Mouse (Mus musculus) inflammation-experienced regulatory T-cells, adult 6 months (primary cell): ENCODE data around the gene Ahcyl1. TPM values are rescaled to one million over a fixed set of nuclear protein-coding genes. Genes with fewer than 3 reads are reported as not detected.
A peak's percentile ranks its signal among the peaks of the same experiment; 100 is the strongest.
"Not testable (repeated sequence)": the region's sequence is repeated elsewhere in the genome, so short reads cannot be mapped to it uniquely, and the experiment has no call there.

Experiments used
- ATAC-seq: one replicate; pipeline ENCODE4 v1.8.0; 2017
- polyA plus RNA-seq, 3 experiments: library from polyadenylated mRNA; unstranded; fragments of 100-300 nt; shearing (Covaris generic); gene quantifications; one replicate each; pipeline ENCODE4 v1.2.1; 2017

Gene Ahcyl1
- polyA plus RNA-seq, 3 experiments from 2014 or later: 17.5 to 22.8 (median 19.6) TPM

DNA sequence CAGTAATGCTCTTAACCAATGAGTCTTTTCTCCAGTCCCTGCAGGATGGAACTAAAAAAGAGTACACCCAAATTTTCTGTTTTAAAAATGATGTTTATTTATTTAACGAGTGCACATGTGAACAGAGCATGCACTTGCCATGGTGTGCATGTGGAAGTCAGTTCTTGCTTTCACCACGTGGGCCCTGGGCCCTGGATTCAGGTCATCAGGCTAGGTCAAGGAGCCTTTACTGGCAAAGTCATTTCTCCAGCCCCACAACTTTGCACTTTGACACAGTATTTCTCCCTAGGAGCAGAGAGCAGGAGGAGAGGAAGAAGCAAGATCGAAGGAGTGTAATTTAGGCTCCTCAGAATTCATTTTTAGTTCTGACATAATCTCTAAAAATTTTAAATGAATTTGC, 41.5 kb downstream of the Ahcyl1 start:
- ATAC-seq: no peak

DNA sequence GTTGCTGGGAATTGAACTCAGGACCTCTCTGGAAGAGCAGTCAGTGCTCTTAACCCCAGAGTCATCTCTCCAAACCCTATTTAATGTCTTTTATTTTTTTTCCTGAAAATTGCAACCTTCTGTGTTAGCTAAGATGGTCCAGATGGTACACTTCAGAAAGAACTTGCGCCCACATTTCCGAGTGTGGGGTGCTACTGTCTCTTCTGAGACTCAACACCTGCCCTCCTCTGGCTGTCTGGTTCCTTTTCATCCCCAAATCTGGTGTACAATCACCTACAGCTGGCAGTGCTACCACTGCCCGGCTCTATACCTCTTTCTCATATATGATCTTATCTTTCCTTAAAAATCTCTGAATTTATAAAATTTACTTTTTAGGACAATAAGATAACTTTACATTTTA, 43.4 kb downstream of the Ahcyl1 start:
- no peak for ATAC-seq

GRCm38 (mm10) chr3:107650276-107650675, 46.1 kb downstream of the Ahcyl1 start:
- ATAC-seq: not testable (repeated sequence)

DNA sequence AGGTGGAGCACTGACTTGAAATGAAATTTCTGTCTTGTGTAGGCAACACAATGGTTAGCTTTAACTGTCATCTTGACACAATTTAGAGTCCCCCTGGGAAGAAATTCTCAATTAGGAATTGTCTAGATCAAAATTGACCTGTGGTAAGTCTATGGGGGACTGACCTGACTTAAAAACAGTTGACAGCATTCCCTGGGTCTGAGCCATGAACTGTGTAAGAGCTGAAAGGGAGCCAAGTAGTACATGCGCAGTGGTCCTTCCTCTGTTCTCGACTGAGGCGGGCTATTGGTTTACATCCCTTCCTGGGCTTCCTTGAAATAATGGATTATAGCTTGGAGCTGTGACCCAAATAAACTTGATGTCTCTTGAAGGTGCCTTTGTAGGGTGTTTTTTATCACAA, 49.4 kb downstream of the Ahcyl1 start:
- ATAC-seq: no peak

GRCm38 (mm10) chr3:107637606-107638172, 58.7 kb downstream of the Ahcyl1 start:
- no peak for ATAC-seq

DNA sequence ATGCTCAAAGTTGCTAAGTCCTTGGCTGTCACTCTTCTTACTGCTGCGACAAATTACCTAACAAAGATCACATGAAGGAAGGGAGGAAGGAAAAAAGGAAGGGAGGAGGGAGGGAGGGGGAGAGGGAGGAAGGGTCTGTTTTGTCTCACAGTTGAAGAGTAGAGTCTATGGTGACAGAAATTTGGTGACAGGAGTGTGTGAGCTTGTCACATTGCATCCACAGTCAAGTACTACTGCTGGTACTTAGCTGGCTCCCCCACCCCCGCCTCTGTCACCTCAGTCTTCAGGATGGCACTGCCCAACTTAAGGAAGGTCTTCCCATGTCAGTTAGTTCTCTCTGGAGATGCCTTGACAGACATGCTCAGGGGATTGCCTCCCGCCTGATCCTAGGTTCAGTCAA, 60.1 kb downstream of the Ahcyl1 start:
- ATAC-seq: no peak

DNA sequence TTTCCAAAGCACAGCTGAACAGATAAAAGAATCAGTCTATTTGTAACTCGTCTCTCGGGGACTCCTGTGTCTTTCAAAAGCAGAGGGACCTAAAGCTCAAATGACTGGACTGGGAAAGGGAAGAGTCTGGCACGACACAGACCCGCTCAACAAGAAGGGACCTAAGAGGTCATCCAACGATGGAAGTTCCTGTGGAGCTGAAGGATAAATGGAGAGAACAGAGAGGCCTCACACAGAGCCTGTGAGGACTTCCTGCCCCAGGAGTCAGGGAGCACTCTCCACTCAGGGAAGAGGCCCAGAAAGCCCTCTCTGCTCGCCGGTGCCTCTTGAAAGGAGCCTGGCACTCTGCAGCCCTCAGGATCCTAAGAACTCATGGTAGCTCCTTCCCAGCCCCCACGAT, 60.5 kb downstream of the Ahcyl1 start:
- ATAC-seq: no peak

DNA sequence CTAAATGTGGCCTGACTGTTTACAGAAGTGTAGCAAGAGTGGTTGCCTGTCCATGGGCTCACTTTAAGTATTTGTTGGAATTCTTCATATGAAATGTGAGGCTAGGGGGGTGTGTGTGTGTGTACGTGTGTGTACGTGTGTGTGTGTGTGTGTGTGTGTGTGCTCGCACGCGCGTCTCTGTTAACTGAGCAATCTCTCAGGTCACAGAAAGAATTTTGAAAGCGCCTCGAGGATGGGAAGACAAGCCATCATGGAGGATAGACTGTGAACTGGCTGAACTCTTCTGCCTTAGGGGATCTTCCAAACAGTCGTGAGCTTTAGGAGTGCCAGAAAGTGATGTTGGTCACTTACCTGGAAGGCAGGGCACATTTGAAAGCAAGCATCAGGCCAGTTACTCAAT, 62.5 kb downstream of the Ahcyl1 start:
- no peak for ATAC-seq

DNA sequence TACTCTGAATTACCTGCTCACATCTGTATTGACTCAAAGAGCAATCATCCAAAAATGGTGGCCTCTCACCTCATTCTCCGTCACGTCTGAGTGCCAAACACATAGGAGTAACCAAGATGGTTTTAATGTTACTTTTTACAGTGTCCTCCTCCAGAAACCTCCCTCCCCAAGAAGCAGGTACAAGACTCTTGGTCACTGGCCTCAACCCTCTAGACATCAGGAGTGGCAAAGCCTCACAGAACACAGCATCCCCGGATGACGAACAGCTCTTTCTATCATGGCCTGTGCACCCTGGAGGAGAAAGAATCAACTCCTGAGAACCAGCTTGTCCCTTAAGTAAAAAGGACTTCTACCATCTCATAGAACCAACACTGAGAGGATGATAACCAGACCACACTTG, 63.6 kb downstream of the Ahcyl1 start:
- ATAC-seq: no peak

DNA sequence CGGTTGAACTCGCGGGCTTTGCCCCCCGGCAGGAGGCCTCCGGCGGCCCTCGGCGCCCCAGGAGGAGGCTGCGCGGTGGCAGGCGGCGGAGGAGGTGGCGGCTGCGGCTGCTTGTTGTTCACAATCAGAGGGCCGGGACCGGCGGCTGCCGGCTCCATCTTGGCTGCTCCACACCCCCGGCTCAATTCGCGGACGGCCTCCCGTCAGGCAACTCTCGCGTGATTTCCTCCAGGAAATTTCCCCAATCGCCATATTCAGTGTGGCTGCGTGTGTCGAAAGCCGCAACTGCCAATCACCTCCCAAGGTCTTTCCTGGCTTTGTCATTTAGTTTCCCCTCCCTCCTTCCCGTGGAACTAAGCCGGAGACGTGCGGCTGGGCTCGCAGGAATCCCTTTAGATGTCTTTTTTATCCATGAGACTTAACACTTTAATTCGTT, 64.8 kb downstream of the Ahcyl1 start, which contains the start of gene Strip1:
TSS of gene Strip1 (minus strand) at position 172 of the 436 bp plus-strand sequence.
- ATAC-seq: peak; percentile 97

DNA sequence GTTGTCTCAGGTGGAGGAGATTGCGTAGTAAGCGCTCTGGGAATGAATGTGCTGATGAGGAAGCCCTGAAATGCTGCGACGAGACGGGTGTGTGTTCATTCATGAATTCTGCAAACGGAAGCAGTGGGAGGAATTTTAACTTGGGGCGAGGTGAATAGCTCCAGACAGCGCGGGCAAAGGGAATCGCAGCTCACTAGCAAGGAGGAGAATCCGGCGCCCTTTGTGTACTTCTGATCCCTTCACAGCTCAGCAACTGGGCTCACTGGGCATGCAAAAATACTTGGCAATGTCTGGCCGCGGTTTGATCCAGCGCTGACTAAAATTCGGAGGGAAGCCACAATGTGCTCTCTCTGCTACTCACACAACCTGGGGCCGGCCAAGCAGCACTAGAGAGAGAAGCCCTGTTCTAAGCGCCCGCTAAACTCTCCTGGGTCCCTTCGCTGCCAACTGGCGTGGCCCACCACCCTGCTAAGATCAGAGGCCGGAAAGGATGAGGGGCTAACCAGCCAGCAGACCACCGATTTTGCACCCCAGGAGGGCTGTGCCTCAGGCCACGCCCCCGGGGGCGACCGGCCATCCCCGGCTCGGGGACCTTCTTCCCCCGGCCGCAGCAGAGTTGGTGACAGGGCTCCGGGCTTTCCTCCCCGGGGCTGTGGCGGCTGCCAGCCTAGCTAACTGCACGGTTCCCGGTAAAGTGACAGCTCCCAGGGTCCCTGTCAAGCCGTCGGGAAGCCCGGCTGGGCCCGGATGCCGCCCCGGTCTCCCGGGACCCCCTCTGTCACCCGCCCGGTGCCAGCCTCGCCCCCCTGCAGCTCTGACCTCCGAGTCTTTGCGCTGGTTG, 65.5 kb downstream of the Ahcyl1 start, which contains the start of gene Gm10961:
TSS of gene Gm10961 (plus strand) at position 641 of the 841 bp plus-strand sequence.
- ATAC-seq: peak; percentile 36

DNA sequence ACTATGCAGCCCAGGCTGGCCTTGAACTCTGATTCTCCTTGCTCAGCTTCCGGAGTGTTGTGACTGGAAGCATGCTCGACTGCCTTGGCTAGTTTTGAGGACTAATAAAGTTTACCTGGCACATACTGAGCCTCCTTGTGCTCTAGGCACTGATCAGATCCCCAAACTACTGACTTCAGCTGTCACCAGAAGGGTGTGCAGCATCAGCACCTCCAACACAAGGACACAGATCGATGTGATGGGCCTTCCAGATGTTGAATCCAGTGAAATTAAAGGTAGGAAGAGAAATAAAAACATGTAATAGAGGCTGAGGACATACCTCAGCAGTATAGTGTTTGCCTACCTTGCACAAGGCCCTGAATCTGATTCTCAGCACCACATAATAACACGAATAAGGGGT, 66.9 kb downstream of the Ahcyl1 start:
- ATAC-seq: no peak

GRCm38 (mm10) chr3:107628551-107628950, 67.8 kb downstream of the Ahcyl1 start:
- ATAC-seq: no peak

DNA sequence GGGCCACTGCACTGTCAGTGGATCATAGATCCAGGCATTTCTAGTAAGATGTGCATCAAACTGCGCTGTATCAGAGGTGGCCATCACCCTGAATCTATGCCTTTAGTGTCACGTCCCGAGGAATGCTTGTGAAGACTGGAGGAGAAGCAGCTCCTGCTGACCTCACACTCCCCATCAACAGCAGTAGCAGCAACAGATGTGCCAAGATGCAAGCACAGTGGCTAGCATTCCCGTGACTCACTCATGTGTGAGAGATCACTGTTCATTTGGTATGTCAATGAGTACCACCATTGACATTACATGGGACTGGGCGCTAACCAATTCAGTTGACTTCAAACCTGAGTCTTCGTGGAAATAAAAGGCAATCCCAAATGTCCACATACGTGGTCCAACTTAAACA, 68.7 kb downstream of the Ahcyl1 start:
- no peak for ATAC-seq

- ATAC-seq: no peak
These were observed 69.6 kb downstream of the Ahcyl1 start for GRCm38 (mm10) chr3:107626751-107627150.

- ATAC-seq: no peak
These were observed 70.8 kb downstream of the Ahcyl1 start for GRCm38 (mm10) chr3:107625536-107625935.

DNA sequence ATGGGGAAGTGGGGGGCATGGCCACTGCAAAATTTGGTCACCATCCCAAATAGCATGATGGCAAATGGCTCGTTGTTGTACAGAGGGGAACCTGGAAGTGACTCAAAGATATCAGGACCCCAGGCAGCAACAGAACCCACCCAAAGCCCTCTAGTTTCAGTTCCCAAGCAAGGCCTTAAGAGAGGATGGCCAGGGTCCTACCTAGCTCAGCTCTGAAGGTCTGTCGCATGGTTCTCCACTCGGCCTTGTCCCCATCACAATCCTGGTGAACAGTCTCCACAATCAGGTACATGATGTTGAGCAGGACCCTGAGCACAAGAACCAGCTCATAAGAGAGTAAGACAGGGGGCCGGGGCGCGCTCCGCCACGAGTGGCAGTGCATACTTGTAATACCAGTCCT, 71.9 kb downstream of the Ahcyl1 start:
- no peak for ATAC-seq

GRCm38 (mm10) chr3:107622537-107622936, 73.8 kb downstream of the Ahcyl1 start:
- ATAC-seq: no peak

- no peak for ATAC-seq
These were observed 74.9 kb downstream of the Ahcyl1 start for GRCm38 (mm10) chr3:107621286-107622075.

- no peak for ATAC-seq
These were observed 76.4 kb downstream of the Ahcyl1 start for GRCm38 (mm10) chr3:107619911-107620310.

GRCm38 (mm10) chr3:107617800-107618199, 78.6 kb downstream of the Ahcyl1 start:
- no peak for ATAC-seq
